Mouse (Mus musculus): ENCODE data around the gene Ctrc. TPM values are rescaled to one million over a fixed set of nuclear protein-coding genes. Genes with fewer than 3 reads are reported as not detected.
"Not testable (repeated sequence)": the region's sequence is repeated elsewhere in the genome, so short reads cannot be mapped to it uniquely, and the experiment has no call there.

Ctrc gene
- polyA plus RNA-seq, 1 experiment from 2014 or later = not detected

DNA sequence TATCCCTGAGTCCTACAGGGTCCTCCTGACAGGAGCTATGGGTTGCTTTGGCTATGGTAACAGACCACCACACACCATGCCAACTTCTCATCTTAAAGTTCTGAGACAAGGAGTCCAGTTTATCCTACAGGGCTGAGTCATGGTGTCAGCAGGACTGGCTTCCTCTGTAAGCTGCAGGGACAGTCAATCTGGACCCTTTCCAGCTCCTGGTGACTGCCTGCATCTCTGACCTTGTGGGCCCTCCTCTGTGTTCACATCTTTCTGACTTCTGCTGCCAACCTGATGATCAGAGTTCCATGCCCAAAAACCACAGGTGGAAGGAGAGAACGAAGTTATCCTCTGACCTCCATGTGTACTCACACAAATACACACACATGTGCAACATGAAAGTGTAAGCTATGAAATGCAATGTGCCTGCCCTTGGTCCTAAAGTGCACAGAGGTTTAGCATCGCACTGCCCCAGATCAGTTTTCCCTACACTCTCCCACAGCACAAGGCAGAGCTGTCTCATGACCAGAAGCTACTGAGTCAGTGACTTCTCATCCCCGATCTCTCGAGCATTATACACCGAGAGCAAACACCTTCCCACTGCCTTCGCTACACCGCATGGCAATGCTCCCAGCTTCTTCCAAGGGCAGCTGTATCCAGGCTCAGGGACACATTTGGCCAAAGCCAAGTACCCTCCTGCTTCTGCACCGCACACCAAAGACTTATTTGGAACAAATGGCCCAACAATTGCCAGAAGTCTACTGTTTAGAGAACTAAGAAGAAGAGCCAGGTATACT is 64.8 kb downstream of the Ctrc start:
- ATAC-seq (ENCODE audit: low FRiP score) (no peak), DNase-seq (ENCODE audit: low spot score) (no peak)
- WGBS = 95% methylated on average over 8 of the region's 8 CpGs
- Histone ChIP-seq H3K4me2 (replicated peaks; ENCODE audit: low read depth, low read length) (no peak overlapping the region), H3K4me1 (replicated peaks; ENCODE audit: control insufficient read depth, insufficient read depth, low read length) (no peaks in the 10 kb centered on the region), H3K27me3 (ENCODE audit: control insufficient read depth, insufficient read depth, low read length) (no peaks in the 10 kb centered on the region), H3K27ac (ENCODE audit: low read depth, low read length) (no peak overlapping the region), H3K4me3 (ENCODE audit: low read depth, low read length) (no peak overlapping the region), H3K9me3 (ENCODE audit: control insufficient read depth, low read length) (no peaks in the 10 kb centered on the region), H3K36me3 (ENCODE audit: control insufficient read depth, insufficient read depth, low read length) (no peaks in the 10 kb centered on the region), H3K9ac (ENCODE audit: low read depth, low read length) (no peak overlapping the region)

DNA sequence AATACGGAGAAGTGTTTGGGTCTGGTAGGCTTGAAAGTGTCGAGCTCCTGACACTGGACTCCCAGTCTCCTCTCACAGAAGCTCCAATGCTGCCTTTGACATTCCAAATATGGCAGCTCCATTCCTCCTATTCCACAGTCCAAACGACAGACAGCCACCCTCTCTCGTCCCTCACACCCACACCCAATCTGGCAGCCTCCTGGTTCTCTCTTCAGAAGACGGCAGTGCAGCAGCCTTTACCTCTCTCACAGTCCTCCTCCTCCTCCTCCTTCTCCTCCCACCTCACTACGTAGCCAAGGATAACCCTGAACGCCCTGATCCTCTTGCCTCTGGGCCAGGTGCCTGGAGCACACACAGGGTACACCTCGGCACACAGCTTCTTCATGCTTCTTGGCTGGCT is 66.3 kb downstream of the Ctrc start:
- WGBS = 90% methylated on average over 8 of the region's 8 CpGs
- Histone ChIP-seq H3K27me3 (ENCODE audit: control insufficient read depth, insufficient read depth, low read length) (no peaks in the 10 kb centered on the region), H3K27ac (ENCODE audit: low read depth, low read length) (no peak overlapping the region), H3K4me3 (ENCODE audit: low read depth, low read length) (no peak overlapping the region), H3K4me1 (replicated peaks; ENCODE audit: control insufficient read depth, insufficient read depth, low read length) (no peaks in the 10 kb centered on the region), H3K4me2 (replicated peaks; ENCODE audit: low read depth, low read length) (no peak overlapping the region), H3K36me3 (ENCODE audit: control insufficient read depth, insufficient read depth, low read length) (no peaks in the 10 kb centered on the region), H3K9me3 (ENCODE audit: control insufficient read depth, low read length) (no peaks in the 10 kb centered on the region), H3K9ac (ENCODE audit: low read depth, low read length) (no peak overlapping the region)
- no peak for DNase-seq (ENCODE audit: low spot score)
- ATAC-seq (ENCODE audit: low FRiP score) = no peak

DNA sequence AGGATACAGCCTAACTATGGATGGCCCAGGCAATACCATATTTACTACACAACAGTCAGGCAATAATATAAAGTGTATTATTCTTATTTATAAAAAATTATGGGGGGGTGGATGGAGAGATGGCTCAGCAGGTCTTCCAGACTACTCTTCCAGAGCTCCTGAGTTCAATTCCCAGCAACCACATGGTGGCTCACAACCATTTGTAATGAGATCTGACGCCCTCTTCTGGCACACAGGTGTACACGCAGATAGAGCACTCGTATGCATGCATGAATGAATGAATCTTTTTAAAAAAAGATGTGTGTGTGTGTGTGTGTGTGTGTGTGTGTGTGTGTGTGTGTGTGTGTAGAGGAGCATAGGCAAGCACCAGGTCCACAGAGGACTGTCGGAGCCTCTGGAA is 73.1 kb downstream of the Ctrc start:
- H3K9me3 ChIP-seq (ENCODE audit: control insufficient read depth, low read length); H3K4me2 ChIP-seq (replicated peaks; ENCODE audit: low read depth, low read length); H3K36me3 ChIP-seq (ENCODE audit: control insufficient read depth, insufficient read depth, low read length); H3K27me3 ChIP-seq (ENCODE audit: control insufficient read depth, insufficient read depth, low read length); H3K9ac ChIP-seq (ENCODE audit: low read depth, low read length); DNase-seq (ENCODE audit: low spot score); H3K4me1 ChIP-seq (replicated peaks; ENCODE audit: control insufficient read depth, insufficient read depth, low read length); H3K4me3 ChIP-seq (ENCODE audit: low read depth, low read length); ATAC-seq (ENCODE audit: low FRiP score); H3K27ac ChIP-seq (ENCODE audit: low read depth, low read length): not testable (repeated sequence)
- WGBS = 84% methylated on average over 4 of the region's 4 CpGs

DNA sequence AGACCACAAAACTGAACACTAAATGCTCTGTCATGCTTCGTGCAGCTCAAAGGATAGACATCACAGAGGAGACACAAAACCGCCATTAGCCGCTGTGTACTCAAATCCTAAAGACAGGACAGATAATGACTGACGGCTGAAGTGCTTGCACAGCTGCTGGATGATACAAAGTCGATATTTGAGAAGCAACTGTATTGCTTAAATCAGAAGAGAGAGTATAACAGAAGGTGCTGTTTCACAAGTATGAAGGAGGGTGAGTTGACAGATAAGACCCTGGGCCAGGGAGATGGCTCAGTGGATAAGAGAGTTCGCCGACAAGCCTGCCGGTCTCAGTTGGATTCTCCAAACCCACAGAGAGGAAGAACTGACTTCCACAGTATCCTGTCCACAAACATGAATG is 74.3 kb downstream of the Ctrc start:
- DNase-seq (ENCODE audit: low spot score) (no peak), ATAC-seq (ENCODE audit: low FRiP score) (no peak)
- Histone ChIP-seq H3K9me3 (ENCODE audit: control insufficient read depth, low read length) (no peaks in the 10 kb centered on the region), H3K27me3 (ENCODE audit: control insufficient read depth, insufficient read depth, low read length) (no peaks in the 10 kb centered on the region), H3K4me2 (replicated peaks; ENCODE audit: low read depth, low read length) (no peak overlapping the region), H3K36me3 (ENCODE audit: control insufficient read depth, insufficient read depth, low read length) (peaks cover 4% of the 10 kb centered on the region; the same call in 1 of the 2 replicates), H3K4me3 (ENCODE audit: low read depth, low read length) (no peak overlapping the region), H3K4me1 (replicated peaks; ENCODE audit: control insufficient read depth, insufficient read depth, low read length) (no peaks in the 10 kb centered on the region), H3K9ac (ENCODE audit: low read depth, low read length) (no peak overlapping the region), H3K27ac (ENCODE audit: low read depth, low read length) (no peak overlapping the region)
- 93% methylated on average over 8 of the region's 8 CpGs for WGBS

DNA sequence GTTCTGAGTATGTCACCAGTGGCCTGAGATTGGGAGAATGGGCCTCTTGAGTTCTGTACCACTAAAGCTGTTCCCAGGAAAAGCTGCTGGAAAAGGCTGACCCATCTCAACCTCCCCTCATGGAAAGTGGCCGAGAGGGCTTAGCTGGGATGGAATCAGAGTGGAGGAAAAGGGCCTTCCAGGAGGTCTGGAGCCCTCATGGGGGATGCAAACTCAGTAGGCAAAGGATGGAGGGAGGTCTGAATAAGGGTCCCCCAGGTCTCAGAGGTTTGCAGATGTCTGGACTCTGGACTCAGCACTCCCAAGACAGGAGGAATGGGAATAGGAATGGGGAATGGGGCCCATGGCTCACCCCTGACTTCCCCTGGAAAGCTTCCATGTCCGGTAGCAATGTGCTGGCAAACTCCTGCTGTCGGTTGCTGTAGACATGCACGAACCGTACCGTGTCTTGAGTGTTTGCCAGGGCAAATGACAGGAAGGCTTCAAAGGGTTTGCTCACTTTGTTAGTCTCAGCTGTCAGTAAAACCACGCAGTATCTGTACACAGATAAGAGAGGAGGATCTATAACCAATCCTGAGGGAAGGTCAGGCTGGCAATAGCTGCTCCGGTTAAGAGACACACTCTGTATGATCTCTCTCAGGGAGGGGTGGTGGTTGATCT is 76.5 kb downstream of the Ctrc start:
- no peak overlapping the region for H3K4me3 ChIP-seq (ENCODE audit: low read depth, low read length)
- no peaks in the 10 kb centered on the region for H3K4me1 ChIP-seq (replicated peaks; ENCODE audit: control insufficient read depth, insufficient read depth, low read length)
- no peak overlapping the region for H3K27ac ChIP-seq (ENCODE audit: low read depth, low read length)
- DNase-seq (ENCODE audit: low spot score) (no peak), ATAC-seq (ENCODE audit: low FRiP score) (no peak)
- no peaks in the 10 kb centered on the region for H3K9me3 ChIP-seq (ENCODE audit: control insufficient read depth, low read length)
- no peaks in the 10 kb centered on the region for H3K27me3 ChIP-seq (ENCODE audit: control insufficient read depth, insufficient read depth, low read length)
- WGBS = 95% methylated on average over 8 of the region's 8 CpGs
- H3K36me3 ChIP-seq (ENCODE audit: control insufficient read depth, insufficient read depth, low read length) = peaks cover 4% of the 10 kb centered on the region; the same call in 1 of the 2 replicates
- no peak overlapping the region for H3K9ac ChIP-seq (ENCODE audit: low read depth, low read length)
- no peak overlapping the region for H3K4me2 ChIP-seq (replicated peaks; ENCODE audit: low read depth, low read length)

DNA sequence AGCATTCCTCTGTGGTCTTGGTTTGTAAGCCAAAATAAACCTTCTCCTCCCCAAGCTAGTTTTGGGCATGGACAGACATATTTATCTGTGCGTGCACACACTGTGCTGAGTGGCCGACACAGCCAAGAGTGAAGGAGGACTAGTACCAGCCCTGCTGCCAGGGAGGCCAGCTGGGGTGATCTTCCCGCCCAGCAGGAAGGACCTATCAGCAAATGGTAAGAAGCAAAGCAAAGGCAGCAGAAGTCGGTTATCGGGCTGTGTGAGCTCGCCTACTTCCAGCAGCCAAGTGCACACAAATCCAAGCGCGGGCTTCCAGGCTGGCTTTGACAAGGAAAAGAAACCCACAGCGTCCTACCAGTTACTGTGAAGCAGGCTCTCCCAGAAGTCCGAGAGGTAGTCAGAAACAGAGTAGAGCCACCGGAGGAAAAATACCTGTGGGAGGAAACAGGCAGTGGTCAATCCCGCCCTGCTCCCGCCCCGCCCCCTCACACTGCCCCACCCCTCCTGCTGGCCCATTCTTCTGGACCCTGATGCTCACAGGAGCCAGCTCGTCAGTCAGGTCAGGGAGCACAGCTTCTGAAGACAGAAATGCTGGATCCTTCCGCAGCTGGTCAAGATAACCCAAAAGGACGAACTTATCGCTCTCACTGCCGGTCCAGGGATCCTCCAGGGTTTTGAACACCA is 78.7 kb downstream of the Ctrc start:
- no peaks in the 10 kb centered on the region for H3K27me3 ChIP-seq (ENCODE audit: control insufficient read depth, insufficient read depth, low read length)
- H3K27ac ChIP-seq (ENCODE audit: low read depth, low read length) = no peak overlapping the region
- no peak for DNase-seq (ENCODE audit: low spot score)
- no peak for ATAC-seq (ENCODE audit: low FRiP score)
- H3K9ac ChIP-seq (ENCODE audit: low read depth, low read length) = no peak overlapping the region
- no peaks in the 10 kb centered on the region for H3K4me1 ChIP-seq (replicated peaks; ENCODE audit: control insufficient read depth, insufficient read depth, low read length)
- H3K4me3 ChIP-seq (ENCODE audit: low read depth, low read length) = no peak overlapping the region
- peaks cover 2% of the 10 kb centered on the region; the same call in 1 of the 2 replicates for H3K36me3 ChIP-seq (ENCODE audit: control insufficient read depth, insufficient read depth, low read length)
- no peak overlapping the region; the same call in 1 of the 2 replicates for H3K4me2 ChIP-seq (replicated peaks; ENCODE audit: low read depth, low read length)
- 67% methylated on average over 19 of the region's 19 CpGs for WGBS
- no peaks in the 10 kb centered on the region for H3K9me3 ChIP-seq (ENCODE audit: control insufficient read depth, low read length)

DNA sequence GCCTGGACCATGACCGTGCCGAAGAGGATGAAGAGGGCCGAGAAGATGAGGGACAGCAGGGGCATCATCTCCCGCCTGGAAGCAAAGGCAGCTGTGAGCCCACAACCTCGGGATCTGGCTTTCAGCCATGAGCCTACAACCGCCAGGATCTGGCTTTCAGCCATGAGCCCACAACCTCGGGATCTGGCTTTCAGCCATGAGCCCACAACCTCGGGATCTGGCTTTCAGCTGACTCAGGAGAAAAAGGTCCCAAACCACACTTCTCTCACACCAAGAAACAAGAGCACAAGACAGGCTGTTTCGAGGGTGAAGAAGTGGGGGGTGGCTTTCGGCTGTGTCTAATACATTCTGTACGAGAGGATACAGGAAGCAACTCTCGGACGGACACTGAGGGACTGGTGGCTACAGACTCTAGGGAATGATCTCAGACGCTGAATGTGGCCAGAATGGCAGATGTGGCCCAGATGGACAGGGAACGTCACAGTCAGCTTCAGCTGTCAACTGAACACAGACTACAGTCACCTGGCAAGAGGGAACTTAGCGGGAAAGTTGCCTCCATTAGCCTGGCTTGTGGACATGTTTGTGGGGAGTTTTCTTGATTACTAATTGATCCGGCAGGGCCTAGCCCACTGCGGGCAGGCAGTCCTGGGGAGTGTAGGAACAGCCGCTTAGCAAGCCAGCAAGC is 79.3 kb downstream of the Ctrc start:
- no peaks in the 10 kb centered on the region for H3K27me3 ChIP-seq (ENCODE audit: control insufficient read depth, insufficient read depth, low read length)
- ATAC-seq (ENCODE audit: low FRiP score) (no peak), DNase-seq (ENCODE audit: low spot score) (no peak)
- H3K4me3 ChIP-seq (ENCODE audit: low read depth, low read length) = no peak overlapping the region
- WGBS = 80% methylated on average over 19 of the region's 19 CpGs
- H3K27ac ChIP-seq (ENCODE audit: low read depth, low read length) = no peak overlapping the region
- no peak overlapping the region for H3K9ac ChIP-seq (ENCODE audit: low read depth, low read length)
- H3K36me3 ChIP-seq (ENCODE audit: control insufficient read depth, insufficient read depth, low read length) = no peaks in the 10 kb centered on the region; the same call in 1 of the 2 replicates
- no peaks in the 10 kb centered on the region for H3K9me3 ChIP-seq (ENCODE audit: control insufficient read depth, low read length)
- no peak overlapping the region; the same call in 1 of the 2 replicates for H3K4me2 ChIP-seq (replicated peaks; ENCODE audit: low read depth, low read length)
- no peaks in the 10 kb centered on the region for H3K4me1 ChIP-seq (replicated peaks; ENCODE audit: control insufficient read depth, insufficient read depth, low read length)

DNA sequence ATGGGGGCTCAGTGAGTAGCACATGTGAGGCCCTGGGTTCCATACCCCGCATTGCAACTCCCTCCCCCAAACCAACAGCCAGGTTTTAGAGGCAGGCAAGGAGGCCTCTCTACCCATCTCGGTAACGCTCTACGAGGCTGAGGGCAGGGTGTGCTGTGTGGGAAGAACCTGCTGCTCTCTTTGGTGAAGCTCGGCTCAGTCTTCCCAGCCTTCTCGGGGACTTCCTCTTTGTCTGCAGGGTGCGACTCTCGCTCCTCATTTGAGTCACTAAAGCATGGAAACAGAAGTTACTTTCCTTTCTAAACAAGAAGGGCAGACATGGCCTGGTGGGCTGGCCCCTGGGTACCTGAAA is 79.9 kb downstream of the Ctrc start:
- no peak overlapping the region for H3K4me2 ChIP-seq (replicated peaks; ENCODE audit: low read depth, low read length)
- H3K9ac ChIP-seq (ENCODE audit: low read depth, low read length) = no peak overlapping the region
- no peaks in the 10 kb centered on the region for H3K27me3 ChIP-seq (ENCODE audit: control insufficient read depth, insufficient read depth, low read length)
- DNase-seq (ENCODE audit: low spot score) (no peak), ATAC-seq (ENCODE audit: low FRiP score) (no peak)
- no peak overlapping the region for H3K4me3 ChIP-seq (ENCODE audit: low read depth, low read length)
- 90% methylated on average over 8 of the region's 8 CpGs for WGBS
- H3K4me1 ChIP-seq (replicated peaks; ENCODE audit: control insufficient read depth, insufficient read depth, low read length) = no peaks in the 10 kb centered on the region
- H3K27ac ChIP-seq (ENCODE audit: low read depth, low read length) = no peak overlapping the region
- no peaks in the 10 kb centered on the region for H3K36me3 ChIP-seq (ENCODE audit: control insufficient read depth, insufficient read depth, low read length)
- H3K9me3 ChIP-seq (ENCODE audit: control insufficient read depth, low read length) = no peaks in the 10 kb centered on the region

Measured in hindbrain, embryonic 11.5 days (tissue).